Mouse (Mus musculus): ENCODE measurements around the gene Dlgap1.
A peak's percentile ranks its signal among the peaks of the same experiment; 100 is the strongest.

Gene Dlgap1

DNA sequence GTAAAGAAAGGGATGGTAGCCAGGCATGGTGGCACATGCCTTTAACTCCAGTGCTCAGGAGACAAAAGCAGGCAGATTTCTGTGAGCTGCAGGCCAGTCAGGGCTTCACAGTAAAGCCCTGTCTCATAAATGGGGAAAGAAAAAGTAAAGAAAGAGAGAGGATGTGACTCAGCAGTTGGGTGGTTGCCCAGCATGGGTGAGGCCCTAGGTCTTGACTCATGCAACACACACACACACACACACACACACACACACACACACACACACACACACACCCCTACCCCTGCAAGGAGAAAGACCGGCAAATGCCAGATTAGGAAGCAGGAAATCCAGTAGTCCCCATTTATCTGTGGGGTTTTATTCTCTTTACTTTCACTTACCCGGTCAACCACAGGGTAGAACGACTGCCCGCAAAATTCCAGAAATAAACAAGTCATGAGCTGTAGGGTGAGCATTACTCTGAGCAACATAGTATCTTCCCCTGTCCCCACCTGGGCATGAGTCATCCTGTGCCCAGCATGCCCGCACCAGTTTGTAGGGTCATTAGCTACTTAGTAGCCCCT lies 759.9 kb downstream of the Dlgap1 start:
- peak; percentile 97 for DNase-seq (ENCODE audit: low spot score)

GRCm38 (mm10) chr17:70734728-70735127 lies 765.9 kb downstream of the Dlgap1 start:
- DNase-seq (ENCODE audit: low spot score): no peak

DNA sequence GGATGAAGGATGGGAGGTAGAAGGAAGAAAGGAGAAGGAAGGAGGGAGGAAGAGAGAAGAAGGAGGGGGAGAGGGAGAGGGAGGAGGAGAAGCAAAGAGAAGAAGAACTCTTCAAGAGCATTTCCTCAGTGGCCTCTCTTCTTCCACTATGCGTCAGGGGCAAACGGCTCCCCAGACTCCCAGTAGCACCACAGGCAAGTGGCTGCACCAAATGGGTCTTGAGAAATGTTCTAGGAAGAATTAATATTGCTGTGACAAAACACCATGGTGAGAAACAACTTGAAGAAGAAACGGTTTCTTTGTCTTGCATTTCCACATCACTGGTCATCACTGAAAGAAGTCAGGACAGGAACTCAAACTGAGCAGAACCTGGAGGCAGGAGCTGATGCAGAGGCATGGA lies 766.5 kb downstream of the Dlgap1 start:
- DNase-seq (ENCODE audit: low spot score): no peak

- peak; percentile 73 for DNase-seq (ENCODE audit: low spot score)
Measured at GRCm38 (mm10) chr17:70737424-70737823, 768.6 kb downstream of the Dlgap1 start.

GRCm38 (mm10) chr17:70738168-70738854 lies 769.4 kb downstream of the Dlgap1 start:
- DNase-seq (ENCODE audit: low spot score): peak; percentile 89

DNA sequence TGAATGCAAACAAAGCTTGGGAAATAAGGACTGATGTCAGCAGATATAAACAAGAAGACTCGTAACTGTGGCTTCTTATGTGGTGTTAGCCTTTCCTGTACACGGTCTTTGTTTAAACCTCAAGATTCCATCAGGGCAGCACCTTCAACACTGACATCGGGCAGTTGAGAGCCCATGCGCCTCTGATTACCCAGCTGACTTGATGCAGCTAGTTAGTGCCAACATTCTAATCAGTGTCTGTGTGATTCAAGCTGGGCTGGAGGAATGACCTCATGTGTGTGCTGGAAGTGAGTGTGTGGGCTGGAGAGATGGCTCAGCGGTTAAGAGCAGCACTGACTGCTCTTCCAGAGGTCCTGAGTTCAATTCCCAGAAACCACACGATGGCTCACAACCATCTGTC lies 770.5 kb downstream of the Dlgap1 start:
- no peak for DNase-seq (ENCODE audit: low spot score)

DNA sequence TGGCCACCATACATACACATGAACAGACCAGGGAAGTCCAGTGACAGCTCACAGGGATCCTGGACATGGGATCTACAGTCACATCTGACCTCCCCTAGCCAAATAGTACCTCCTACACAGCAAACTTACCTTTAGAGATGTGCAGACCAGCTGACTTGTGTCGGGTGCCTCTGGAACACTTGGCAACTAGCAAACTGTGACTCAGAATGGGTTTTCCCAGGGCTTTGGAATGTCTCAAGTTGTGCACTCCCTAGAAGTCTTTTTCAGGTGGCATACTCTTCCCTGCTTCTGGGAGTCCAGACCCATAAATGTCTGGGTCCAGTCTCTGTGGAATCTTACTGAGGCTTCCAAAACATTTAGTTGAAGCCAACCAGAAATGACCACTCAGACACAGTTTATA lies 772.8 kb downstream of the Dlgap1 start:
- DNase-seq (ENCODE audit: low spot score): no peak

DNA sequence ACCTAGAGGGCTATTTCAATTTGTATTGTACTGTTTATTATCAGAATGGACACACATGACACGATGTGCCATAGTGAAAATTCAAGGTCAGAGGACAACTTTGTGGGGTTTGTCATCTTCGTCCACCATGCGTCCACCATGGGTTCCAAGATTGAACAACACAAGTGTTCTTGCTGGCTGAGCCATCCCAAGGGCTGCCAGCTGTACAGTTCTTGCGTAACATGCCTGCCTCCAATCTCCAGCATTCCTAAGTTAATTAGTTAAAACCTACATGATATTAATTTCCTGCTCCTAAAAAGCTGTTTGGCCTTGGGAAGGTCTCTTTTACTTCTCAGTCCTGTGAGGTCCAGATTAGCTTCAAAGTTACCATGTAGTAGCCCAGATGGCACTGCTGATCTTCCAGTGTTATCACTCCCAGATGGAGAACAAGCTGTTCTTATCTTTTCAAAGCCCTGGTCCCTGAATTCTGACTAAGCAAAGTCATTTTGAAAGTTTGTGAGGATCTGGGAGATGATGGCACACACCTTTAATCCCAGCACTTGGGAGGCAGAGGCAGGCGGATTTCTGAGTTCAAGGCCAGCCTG lies 775.8 kb downstream of the Dlgap1 start:
- DNase-seq (ENCODE audit: low spot score): no peak

DNA sequence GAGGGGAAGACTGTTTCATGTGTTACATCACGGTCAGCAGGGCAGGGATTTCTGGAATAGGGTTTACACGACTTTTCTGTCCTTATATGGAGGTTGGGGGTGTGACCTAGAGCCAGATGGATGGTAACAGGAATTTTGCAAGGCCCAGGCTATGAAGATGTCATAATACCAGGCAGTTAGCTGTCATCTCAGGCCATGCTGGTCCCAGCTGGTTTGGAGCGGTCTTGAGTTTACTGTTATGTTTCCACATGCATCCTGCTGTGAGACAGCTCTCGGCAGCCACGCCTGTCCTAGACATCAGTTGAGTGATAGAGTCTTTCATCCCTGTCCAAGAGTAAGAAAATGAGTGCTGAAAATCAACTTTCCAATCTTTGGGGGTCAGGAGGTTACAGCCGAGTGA lies 776.5 kb downstream of the Dlgap1 start:
- DNase-seq (ENCODE audit: low spot score): no peak

DNA sequence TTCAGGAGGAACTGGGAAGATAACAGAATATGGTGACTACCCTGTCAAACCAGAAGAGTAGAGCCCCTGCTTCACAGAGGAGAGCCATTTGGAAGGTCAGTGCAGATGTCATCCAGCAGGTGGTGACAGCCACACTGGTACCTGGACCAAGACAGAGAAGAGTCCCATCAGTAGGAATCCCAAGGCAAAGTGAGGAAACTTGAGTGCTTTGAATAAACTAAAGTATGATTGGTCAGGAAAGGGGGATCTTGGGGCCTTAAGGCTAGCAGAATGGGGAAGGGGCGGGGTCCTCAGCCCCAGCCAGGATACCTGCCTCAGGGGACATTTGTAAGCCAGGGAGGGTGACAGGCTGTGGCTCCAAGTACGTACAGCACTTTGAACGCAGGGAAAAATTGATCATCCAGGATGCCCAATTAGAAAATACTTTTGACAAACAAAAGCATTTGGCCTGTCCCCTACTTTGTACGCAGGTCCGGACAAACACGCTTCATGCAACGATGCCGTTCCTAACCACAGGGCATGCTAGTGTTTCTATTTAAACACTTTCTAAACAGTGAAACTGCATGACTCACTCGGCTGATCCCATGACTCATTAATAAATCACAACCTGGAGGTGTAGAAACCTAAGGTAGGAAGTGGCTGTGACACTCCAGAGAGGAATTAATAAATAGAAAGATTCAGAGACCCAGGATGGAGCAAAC lies 777.7 kb downstream of the Dlgap1 start:
- peak; percentile 78 for DNase-seq (ENCODE audit: low spot score)

GRCm38 (mm10) chr17:70747731-70748475 lies 779.0 kb downstream of the Dlgap1 start:
- DNase-seq (ENCODE audit: low spot score): no peak

DNA sequence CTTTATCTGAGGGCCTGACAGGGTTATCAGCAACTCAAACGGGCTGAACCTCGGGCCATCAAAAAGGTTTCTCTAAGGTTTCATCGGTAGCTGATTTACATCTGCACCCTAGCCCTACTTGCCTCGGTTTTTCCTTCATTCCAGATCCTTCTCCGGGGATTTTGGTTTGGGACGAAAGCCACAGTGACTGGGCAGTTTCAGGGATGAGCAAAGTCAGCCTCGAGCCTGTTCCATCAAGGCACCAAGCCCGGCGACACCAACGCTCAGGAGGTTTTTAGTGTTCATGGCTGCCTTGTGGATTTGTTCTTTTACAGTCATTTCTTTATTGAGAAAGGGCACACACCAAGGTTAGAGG lies 779.6 kb downstream of the Dlgap1 start:
- DNase-seq (ENCODE audit: low spot score): no peak

DNA sequence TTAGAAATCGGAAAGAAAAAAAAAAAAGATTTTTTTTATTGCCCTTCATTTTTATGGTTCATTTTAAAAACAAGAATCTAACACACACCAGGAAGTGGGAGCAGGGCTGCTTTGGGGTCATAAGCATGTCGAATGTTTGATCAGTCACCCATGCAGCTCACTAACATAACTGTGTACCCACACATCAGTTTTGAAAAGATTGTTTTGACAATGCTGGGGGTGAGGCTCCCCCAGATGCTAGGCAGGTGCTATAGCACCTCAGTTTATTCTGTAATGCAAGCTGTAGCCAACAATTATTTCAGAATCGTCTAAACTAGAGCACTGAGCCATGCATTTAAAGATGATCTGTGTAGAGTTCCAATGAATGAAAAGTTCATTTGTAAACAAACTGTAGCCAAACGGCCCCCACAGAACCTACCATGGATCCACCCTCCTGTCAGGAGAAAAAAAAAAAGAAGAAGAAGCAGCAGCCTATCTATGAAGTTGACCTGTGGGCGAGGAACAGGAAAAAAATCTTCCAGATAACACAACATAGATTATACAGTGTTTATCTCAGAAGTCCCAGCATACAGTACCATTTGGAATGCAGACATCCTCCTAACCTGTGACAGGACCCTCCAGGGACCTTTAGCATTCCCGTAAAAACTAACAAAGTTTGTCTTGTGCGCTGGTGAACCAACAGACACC lies 780.2 kb downstream of the Dlgap1 start:
- no peak for DNase-seq (ENCODE audit: low spot score)

DNA sequence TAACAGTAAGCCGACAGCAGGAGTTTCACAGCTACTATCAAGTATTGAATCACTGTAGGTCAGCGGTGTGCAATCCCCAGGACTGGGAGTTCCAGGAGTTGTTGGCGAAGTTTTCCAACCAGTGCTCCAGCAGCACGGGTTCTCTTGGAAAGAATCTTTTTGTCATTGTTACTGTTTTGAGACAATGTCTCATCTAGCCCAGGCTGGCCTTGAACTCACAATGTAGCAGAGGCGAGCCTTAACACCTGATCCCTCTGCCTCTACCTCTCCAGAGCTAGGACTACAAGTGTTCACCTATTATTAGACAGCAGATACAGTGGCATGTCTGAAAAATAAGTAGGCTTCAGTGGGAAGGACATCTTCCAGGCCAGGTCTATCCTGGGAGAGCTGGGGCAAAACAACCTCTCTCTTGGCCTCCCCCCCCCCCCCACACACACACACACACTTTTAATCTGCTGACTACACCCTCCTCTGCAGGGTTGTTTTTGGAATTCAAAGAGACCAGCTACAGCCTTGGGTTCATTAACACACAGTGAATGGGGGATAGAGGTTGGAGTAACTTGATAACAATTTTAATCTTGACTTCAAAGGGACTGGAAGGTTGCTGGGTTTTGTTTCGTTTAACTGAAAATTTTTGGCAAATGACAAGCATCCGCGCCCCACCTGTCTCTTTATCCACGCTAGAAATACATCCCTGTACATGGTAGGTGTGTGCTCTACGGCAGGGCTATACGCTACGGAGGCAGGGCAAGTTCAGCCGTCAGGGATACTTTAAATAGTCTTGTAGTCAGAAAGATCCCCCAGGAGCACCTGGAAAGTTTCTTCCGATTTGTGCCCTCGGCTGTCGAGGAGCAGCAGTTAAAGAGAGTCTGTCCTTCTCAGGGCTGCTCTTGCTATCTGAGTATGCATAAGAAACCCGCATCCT lies 781.6 kb downstream of the Dlgap1 start:
- DNase-seq (ENCODE audit: low spot score): no peak

GRCm38 (mm10) chr17:70751161-70751651 lies 782.3 kb downstream of the Dlgap1 start:
- peak; percentile 43 for DNase-seq (ENCODE audit: low spot score)

- no peak for DNase-seq (ENCODE audit: low spot score)
Measured at GRCm38 (mm10) chr17:70751676-70752075, 782.8 kb downstream of the Dlgap1 start.

DNA sequence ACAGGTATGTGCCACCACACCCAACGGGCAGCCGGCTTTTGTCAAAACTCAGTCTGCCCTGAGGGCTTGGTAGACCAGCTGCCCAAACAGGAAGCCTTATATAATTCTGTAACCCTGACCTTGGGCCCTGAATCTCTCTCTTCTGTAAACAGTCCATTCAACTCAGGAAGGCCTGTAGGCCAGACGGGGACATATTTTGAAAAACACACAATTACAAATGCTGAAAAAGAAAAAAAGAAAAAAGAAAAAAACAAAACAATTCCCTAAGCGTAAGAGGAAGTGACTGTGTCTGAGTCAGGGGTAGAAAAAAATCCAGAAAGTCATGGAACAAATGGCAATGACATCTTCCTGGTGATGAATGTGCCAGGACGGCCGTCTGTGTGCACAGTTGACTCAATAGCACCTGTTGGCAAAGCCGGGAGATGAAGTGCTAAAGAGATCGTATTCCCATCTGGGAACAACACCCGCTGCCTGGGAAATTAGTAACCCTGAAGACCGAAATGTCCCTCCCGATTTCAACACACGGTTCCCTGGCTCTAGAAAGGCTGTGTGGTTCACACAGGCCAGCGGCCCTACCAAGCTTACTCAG lies 784.7 kb downstream of the Dlgap1 start:
- peak; percentile 41 for DNase-seq (ENCODE audit: low spot score)

DNA sequence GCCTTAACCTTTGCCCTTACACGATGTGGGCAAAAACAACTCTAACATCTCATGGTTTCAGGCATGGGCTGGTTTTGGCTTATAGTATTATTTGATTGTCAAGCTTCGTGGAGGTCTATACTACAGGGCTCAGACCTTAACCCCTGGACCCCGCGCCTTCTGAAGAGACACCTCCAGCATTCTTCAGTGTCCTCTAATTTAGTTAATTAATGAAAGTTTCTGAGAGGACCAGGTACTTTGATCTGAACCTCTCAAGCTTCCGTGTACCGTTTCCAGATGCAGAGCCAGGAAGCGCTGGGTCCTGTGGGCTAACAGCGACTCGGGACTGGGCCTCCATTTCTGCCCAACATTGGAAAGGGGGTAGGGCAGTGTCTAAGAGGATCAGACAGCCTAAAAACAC lies 785.2 kb downstream of the Dlgap1 start:
- DNase-seq (ENCODE audit: low spot score): no peak

DNA sequence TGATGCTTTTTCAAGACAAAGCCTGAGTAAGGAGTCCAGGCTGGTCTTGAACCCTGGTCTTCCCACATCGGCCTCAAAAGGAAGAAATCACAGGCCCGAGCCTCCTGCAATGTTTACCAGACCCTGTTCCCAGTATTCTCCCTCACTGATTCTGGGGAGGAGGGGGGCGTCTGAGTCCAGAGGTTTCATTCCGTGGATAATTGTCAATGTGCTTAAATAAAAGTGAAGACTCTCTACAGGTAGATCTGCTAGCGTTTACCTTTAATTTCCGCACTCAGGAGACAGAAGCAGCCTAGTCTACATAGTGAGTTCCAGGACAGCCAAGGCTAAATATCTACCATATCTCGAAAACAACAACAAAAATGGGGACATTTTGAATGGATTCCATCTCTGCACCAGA lies 785.8 kb downstream of the Dlgap1 start:
- DNase-seq (ENCODE audit: low spot score): no peak

GRCm38 (mm10) chr17:70755039-70755668 lies 786.3 kb downstream of the Dlgap1 start:
- DNase-seq (ENCODE audit: low spot score): peak; percentile 94

Measured in urinary bladder, postnatal 14 days (tissue).